Mouse (Mus musculus) MEL-GATA-1-ER (cell line): ENCODE measurements around the gene Pih1d3.
A peak's percentile ranks its signal among the peaks of the same experiment; 100 is the strongest.

ENCODE experiments used
- DNase-seq: peaks from one replicate; pipeline ENCODE4 v3.0.0-alpha.2; 2012; ENCODE audit warnings: low read depth; ENCODE audit errors: extremely low read depth

Gene Pih1d3

DNA sequence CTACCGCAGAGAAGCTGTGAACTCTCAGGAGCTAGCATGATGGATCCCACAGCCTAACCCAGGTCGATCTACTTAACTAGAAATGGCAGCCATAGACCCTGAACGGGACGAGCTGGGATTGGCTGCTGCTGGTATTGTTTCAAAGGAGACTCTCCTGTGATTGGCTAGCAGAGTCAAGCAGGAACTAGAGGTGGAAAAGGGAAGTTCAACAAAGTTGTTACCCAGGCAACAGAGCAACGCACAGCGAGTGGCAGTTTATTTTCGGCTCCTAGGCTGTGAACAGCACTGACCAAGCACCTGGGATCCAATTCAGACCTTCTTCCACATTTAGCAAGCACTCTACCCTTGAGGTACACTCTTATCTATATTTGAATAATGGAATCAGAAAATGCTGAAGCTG lies at the start of gene Pih1d3, which contains the start of gene 4931428L18Rik:
Pih1d3 (plus strand) TSS at position 275 of the 400 bp plus-strand sequence.
4931428L18Rik (minus strand) TSS at position 121 of the 400 bp plus-strand sequence.
- DNase-seq: no peak

DNA sequence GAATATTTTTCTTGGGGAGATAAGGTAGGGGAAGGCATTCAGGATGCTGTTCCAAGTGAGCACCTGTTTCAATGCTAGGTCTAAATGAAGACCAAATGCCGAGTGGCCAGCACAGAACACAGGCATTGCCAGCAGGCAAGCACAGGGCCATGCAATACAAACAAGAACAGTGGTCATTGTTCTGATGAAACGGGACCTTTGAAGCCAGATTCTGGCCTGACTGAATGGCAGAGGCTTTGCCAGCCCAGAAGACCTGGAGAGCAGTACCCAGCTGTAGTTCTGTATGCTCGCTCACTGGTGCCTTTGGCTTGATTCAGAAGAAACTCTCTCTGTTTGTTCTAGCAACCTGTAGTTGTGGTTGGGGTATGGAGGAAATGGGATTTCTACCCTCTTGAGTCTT lies 47.2 kb upstream of the Pih1d3 start:
- no peak for DNase-seq

DNA sequence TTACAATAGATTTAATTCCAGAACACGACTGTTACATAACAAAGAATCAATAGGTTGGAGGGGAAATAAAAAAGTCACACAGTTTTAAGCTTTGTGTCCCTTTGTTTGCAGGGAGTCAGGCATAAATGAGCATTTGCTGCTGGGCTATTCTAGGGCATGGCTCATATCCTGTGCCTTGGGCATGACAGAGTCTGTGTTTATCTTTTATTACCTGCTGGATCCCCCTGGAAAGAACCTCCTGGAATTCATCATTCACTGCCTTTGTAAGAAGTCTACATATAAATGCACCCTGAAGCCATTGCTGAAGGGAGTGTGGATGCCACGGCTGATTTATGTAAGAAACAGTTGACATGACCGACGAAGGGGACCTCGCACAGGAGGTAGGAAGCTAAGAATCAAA lies 46.5 kb upstream of the Pih1d3 start, which contains the start of gene Lgsn:
Lgsn (plus strand) TSS at position 301 of the 400 bp plus-strand sequence.
- DNase-seq: no peak

DNA sequence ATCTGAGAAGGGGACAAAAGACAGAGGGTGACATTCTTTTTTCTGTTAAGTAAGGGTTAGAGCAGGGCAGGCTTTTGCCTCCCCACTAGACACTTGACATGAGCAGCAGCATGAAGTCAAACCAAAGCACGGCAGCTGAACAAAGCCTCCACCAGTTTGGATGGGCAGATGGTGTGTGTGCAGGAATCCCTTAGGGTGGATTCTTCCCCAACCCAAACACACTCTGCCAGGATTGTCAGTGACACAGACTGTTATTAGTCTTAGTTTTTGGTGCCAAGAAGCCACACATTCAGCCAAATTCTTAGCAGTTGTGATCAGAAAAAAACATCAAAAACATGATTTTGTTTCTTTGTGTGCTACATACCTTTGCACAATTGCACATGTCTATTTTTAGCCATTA lies 44.4 kb upstream of the Pih1d3 start:
- no peak for DNase-seq

DNA sequence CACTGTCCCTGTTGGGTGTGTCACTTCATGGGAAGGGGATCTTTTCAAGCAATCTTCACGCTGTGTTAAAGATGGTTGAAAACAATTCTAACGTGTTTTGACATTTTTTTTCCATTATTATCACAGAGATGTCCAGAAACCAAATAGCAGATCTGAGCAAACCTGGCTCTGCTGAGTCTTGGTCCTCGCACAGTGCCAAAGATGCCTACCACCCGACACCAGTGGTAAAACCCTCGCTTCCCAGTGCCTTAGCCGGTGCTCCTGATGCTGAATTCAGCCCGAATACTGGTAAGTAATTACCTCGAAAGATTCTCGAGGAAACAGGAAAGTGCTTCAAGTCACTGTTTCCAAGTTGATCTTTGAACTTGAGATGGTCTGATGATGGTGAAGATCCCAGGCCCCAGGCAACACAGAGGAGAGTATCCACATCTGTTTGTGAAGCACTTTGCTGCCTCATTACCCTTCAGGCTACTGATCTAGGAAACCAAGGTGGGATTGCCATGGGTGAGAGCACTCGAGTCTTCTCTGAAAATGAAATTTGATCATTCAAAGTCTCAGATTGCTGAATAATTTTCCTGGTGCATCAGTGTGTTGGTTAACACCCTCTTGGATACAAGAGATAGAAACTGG lies 32.3 kb upstream of the Pih1d3 start:
- no peak for DNase-seq

DNA sequence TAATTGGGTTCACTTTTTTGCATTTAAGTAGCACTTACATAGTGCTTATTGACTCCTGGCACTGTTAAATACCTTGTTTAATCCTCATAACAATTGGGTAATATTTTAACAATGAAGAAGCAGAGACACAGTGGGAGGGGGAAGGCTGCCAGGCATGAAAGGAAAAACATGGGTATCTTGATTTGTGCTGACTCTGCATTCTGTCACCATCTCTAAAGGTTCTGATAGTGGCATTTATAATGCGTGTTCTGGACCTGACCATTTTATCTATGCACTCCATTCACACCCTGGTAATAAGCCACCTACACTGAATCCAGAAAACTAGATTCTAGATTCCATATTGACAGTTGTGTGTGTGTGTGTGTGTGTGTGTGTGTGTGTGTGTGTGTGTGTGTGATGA lies 27.0 kb upstream of the Pih1d3 start:
- DNase-seq: no peak

DNA sequence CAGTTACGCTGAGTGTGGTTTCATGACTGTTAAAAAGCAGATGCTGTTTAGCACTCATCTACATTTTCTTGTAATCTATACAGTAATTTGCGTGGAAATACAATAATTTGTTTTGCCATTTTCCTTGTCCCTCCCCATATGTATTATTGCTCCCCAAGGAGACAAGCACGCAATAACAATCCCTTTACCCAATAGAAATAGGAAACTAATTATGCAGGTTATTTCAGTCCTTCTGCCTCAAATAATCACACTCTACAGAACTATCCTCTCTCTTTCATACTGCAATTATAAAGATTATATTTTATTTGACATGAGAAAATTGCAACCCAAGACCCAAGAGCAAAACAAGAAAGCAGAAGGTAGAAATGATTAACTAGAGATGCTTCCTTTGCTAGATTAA lies 25.7 kb upstream of the Pih1d3 start:
- no peak for DNase-seq

DNA sequence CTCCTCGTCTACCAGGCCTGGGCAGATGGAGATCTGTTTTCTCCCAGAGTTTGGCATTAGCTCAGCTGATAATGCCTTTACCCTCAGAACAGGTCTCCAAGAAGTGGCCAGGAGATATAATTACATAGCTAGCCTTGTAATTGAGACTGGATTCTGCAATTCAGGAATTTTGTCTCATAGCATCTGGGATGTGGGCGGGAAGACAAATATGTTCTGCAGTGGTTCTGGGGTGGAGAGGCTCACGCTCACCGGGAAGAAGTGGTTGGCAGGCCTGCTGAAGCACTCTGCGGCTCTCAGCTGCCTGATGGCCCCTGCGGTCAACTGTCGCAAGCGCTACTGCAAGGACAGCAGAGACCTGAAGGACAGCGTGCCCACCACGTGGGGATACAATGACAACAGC lies 18.9 kb upstream of the Pih1d3 start:
- no peak for DNase-seq

DNA sequence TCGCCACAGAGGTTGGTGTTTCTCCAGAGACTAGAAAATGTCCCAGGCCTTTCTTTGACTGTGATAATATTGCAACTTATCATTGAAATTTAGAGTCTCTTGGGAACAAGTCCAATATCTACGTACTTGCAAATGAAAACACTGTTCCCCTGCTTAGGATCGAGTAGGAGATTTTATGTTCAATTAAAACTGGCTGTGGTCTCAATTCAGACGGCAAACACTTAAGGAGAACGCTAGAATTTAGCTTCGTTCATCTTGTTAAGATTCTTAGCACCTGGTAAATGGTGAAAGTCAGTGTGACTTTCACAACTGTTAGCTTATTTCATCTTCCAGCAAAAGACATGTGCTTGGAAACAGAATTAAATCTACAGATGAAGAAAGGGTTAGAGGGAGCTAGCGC lies 17.3 kb upstream of the Pih1d3 start:
- no peak for DNase-seq

DNA sequence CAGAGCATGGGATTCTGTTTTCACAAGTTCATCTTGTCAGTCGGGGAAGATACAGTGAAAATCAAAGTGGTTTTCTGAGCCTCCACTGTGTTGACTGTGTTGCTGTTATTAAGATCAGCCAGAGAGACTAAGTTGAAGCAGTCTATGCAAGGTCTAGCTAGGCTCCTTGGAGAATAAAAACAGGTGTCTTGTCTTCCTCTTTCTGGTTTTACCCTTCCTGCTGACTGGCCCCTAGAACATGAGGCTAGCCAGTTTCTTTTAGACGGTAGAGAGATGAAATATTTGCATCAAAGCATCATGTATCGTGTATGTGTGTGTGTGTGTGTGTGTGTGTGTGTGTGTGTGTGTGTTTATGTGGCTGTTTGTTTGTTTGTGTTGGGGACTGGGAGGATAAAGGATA lies 16.9 kb upstream of the Pih1d3 start:
- no peak for DNase-seq

DNA sequence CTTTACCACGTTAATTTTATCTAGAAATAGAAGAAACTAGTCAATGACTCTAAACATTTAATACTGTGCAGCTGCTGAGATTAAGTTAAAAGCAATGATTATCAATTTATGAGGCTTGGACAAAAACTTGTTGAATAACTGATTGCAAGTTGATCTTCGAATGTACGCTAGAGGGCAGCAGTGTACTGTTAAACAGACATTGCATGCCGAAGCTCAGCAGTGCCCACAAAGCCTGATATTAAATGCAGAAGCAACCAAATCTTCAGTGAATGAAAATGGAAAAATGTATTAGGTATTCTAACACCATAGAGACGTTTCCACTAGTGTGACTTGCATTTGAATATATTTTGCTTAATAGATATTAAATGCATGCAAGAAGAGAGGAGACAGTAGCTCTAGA lies 12.5 kb upstream of the Pih1d3 start:
- peak; percentile 5 for DNase-seq

DNA sequence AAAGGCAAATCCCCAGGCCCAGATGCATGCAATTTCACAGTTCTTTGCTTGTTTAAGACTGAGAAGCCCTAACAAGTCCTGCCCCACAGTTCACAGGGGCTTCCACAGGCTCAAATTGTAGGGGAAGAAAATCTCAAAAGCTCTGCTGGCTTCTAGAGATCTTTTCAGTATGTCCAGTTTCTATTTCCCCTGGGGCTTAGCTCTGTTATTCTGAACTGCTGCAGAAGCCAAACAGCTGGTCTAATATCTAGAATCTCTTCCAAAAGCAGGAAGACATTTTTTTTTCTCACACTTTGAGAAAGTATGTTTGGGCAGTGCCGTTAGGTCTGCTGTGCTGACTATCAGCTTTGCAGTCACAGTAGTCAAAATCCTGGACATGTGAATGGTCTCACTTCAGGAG lies 7.8 kb upstream of the Pih1d3 start:
- DNase-seq: no peak

DNA sequence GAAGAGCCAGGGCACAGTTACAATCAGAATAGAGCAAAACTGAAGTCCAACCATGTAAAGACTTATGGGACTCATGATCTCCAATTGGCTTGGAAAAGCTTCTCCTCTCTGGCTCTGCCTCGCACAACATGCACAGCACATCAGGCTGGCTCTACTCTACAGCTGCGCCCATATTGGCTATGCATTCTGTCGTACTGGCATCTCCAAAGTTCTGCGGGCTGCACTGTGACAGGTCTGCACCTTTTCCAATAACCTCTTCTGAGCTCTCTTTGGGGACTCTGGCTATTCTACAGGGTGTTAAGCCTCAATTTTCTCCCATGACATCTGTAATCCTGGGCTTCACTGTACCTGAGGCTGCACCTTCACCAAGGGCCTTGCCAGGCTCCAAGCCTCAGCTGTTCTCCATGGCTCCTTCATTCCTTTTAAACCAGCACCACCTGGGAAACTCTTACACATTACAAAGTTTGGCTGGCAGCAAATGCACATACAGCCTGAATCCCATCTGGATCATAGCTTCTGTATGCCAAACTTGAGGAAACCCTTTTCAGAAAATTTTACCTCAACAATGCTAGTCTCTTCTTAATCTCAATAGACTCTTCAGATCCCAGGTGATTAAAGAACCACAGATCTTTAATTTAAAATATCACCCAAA lies 1.9 kb upstream of the Pih1d3 start:
- no peak for DNase-seq

DNA sequence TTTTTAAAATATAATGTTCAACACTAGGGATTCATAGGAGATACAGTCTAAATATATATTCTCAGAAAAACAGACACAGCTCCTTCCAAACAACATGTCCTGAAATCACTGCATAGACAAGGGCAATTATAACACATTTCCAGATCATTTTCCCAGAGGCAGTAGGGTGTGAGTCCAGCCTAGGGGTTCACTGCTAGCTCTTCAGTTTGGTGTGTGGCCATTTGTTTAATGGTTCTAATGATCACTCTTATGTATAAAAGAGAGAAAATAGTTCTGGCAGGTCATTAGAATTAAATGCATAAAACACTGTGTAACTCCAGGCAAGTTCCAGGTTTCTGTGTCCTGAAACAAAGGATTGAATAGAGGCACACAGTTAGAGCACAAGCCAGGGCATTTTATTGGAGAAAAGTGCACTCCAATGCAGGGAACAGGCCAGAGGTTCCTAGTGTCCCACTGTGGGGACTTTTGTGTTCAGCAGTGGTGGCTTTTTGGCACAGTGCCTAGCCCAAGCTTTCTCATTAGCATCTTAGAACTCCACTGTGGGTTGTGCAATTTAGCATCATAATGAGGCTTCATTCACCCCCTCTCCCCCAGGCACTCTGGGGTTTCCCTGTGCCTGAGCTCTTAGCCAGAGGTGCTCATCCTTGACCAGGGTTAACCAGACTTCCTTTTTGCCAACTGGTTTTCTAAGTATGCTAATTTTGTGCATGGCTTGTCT lies 10.8 kb downstream of the Pih1d3 start:
- DNase-seq: no peak

DNA sequence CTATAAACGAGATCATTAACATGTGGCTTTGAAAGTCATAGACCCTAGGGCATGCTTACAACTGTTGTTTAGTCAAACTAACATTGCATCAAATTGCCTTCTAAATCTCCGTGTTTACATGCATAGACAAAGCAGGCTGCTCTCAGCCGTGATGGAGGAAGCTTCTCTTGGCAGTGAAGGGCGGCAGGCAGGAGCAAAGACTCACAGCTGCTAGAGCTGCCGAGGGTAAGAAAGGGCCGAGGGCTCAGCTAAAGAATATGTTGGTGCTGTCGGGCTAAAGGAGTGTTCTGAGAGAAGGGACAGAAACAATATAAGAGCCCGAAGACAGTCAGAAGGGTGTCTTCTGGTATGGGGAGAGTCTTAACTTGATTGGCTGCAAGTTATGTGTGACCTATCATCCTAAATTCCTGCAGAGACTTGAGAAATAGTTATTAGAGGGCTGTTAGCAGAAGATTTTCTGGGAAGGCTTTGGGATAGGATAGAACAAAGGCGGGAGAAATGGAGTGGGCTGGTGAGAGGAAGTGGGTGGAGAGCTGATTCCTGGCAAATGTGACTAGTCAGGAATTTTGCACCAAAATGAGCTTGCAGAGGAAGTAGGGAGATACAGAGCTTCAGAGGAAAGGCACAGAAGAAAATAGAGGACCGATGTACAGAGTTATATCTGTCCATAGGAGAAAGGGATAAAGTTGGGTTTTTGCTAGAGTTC lies 37.7 kb downstream of the Pih1d3 start:
- no peak for DNase-seq
